23 mouse cellular contexts compared by ENCODE assay signal in genomic region chr11:55517666-55518065, GRCm38 (mm10).
"Had no signal": no experiment of that assay in that cellular context is flagged by ENCODE, and none has a peak within 500 bp of the region (broad histone marks: within the 10 kb centered on the region; RNA-seq: fewer than 3 reads in every experiment).

No protein-coding gene starts in this region.

- H3K4me2 ChIP-seq: heart, embryonic 13.5 days; heart, embryonic 15.5 days; hindbrain, embryonic 13.5 days; hindbrain, embryonic 15.5 days; limb, embryonic 12.5 days had no signal

- H3K27ac ChIP-seq: heart, adult 2 months; heart, embryonic 13.5 days; heart, embryonic 15.5 days; hindbrain, embryonic 13.5 days; hindbrain, postnatal 0 days; layer of hippocampus, adult 2 months; left cerebral cortex, adult 2 months; limb, embryonic 10.5 days; limb, embryonic 12.5 days; liver, embryonic 14.5 days had no signal

- H3K4me1 ChIP-seq: heart, embryonic 13.5 days; limb, embryonic 10.5 days had no signal

- H3K9me3 ChIP-seq: heart, embryonic 13.5 days; heart, embryonic 15.5 days; hindbrain, embryonic 13.5 days; hindbrain, embryonic 15.5 days; limb, embryonic 10.5 days; limb, embryonic 12.5 days had no signal

- H3K9ac ChIP-seq: heart, embryonic 13.5 days; heart, embryonic 15.5 days; hindbrain, embryonic 13.5 days; hindbrain, embryonic 15.5 days; limb, embryonic 12.5 days; liver, embryonic 14.5 days had no signal

- DNase-seq: gastrocnemius, postnatal 14 days; gastrocnemius, postnatal 36 days; heart, adult 11 months; heart, adult 2 months; heart, postnatal 14 days; heart, postnatal 36 days; kidney, adult 11 months; kidney, adult 8-10 months; kidney, postnatal 10 days; kidney, postnatal 25 days; kidney, postnatal 4 days; liver had no signal

- H3K27me3 ChIP-seq: heart, embryonic 13.5 days; hindbrain, embryonic 13.5 days; hindbrain, embryonic 15.5 days; limb, embryonic 12.5 days had no signal

- ATAC-seq: hindbrain, postnatal 0 days; intestine, embryonic 16.5 days had no signal

- H3K4me3 ChIP-seq: heart, adult 2 months; heart, embryonic 13.5 days; heart, embryonic 15.5 days; hindbrain, embryonic 13.5 days; hindbrain, embryonic 15.5 days; layer of hippocampus, adult 2 months; left cerebral cortex, adult 2 months; limb, embryonic 10.5 days; limb, embryonic 12.5 days had no signal

- H3K36me3 ChIP-seq: heart, embryonic 13.5 days; heart, embryonic 15.5 days; hindbrain, embryonic 15.5 days; limb, embryonic 10.5 days; limb, embryonic 12.5 days had no signal
